Mouse (Mus musculus): ENCODE measurements around the gene Itga9. TPM values are rescaled to one million over a fixed set of nuclear protein-coding genes. Genes with fewer than 3 reads are reported as not detected.

Itga9 gene
- polyA plus RNA-seq, 1 experiment from 2014 or later, result 4.8 TPM

DNA sequence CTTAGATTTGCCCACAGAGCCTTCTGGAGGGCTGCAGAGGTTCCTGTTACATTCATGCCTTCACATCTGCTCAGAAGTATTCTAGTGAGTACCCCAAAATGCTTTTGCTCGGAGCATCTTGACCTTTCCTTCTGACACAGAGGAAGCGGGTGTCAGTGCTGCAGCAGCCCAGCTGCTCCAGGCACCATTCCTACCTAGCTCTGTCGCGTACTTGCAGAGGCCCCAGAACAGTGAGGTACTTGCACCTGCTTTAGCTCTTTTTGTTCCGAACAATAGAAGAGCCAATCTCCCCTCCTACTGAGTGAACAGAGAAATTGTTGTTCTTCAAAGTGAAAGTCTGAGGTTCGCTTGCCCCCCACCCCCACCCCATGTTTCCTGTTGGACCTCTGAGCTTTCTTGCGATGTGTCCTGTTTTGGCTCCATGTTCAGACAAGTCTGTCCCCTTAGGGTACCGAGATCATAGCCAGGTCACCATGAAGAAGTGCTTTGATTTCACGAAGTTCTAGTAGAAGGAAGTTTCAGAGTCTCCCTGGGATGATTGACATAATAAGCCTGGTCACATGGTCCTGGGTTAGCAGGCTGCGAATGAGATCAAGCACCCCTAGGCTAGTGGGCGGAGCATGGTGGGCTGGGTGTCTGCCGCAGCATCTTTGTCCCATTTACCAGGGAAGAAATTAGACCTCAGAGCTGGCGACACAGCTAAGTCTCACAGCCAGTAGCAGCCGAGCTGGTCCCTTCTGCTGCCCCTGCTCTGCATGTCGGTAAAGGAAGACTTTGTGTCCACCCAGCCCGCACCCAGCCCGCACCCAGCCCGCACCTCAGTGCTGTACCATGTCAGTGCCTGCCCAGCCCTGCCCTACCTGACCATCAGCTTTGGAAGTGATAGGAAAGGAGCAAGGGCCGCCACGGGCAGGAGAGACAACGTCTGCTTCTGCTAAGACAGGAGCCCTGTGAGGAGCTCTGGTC, 215.0 kb downstream of the Itga9 start:
- H3K4me2 ChIP-seq (ENCODE audit: low read depth, low read length), result no peak overlapping the region
- DNase-seq (no peak), ATAC-seq (no peak)
- H3K9me3 ChIP-seq (ENCODE audit: low read length), result no peaks in the 10 kb centered on the region
- no peak overlapping the region for H3K27ac ChIP-seq (ENCODE audit: low read depth)
- H3K4me1 ChIP-seq (ENCODE audit: insufficient read depth), result no peaks in the 10 kb centered on the region
- TF ChIP-seq EP300 (IDR thresholded peaks at IDR 0.05; ENCODE audit: low read depth), result no peak
- H3K36me3 ChIP-seq (replicated peaks; ENCODE audit: insufficient read depth, low read length), result no peaks in the 10 kb centered on the region
- H3K9ac ChIP-seq (replicated peaks), result no peak overlapping the region
- WGBS (ENCODE audit: insufficient replicate concordance), result 46% methylated on average over 21 of the region's 21 CpGs
- H3K4me3 ChIP-seq (ENCODE audit: low read depth, low read length), result no peak overlapping the region
- no peaks in the 10 kb centered on the region for H3K27me3 ChIP-seq (ENCODE audit: insufficient read depth, low read length)

DNA sequence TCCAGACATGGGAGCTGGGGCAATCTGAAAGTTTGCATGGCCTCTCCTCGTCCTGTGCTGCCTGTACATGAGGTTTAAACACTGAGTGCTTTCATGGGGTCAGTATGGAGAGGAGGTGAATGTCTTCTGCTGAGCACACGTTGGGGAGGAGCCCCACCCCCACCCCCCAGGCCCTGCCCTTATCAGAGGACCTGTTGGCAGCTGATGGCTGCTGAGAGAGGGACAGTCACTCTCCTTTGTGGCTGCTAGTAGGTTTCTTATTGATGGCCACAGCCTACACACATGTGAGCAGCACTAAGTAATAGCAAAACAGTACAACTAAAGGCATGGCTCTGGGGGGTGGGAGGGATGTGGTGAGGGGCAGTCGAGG, 215.7 kb downstream of the Itga9 start:
- H3K9ac ChIP-seq (replicated peaks), result no peak overlapping the region
- no peak overlapping the region for H3K4me2 ChIP-seq (ENCODE audit: low read depth, low read length)
- H3K4me1 ChIP-seq (ENCODE audit: insufficient read depth), result no peaks in the 10 kb centered on the region
- TF ChIP-seq EP300 (IDR thresholded peaks at IDR 0.05; ENCODE audit: low read depth), result no peak
- no peak for TF ChIP-seq CTCF (IDR thresholded peaks at IDR 0.05; ENCODE audit: low read depth)
- ATAC-seq (no peak), DNase-seq (no peak)
- WGBS (ENCODE audit: insufficient replicate concordance), result 43% methylated on average over 3 of the region's 3 CpGs
- no peak overlapping the region for H3K4me3 ChIP-seq (ENCODE audit: low read depth, low read length)
- no peaks in the 10 kb centered on the region for H3K27me3 ChIP-seq (ENCODE audit: insufficient read depth, low read length)
- H3K9me3 ChIP-seq (ENCODE audit: low read length), result no peaks in the 10 kb centered on the region
- no peak overlapping the region for H3K27ac ChIP-seq (ENCODE audit: low read depth)
- H3K36me3 ChIP-seq (replicated peaks; ENCODE audit: insufficient read depth, low read length), result no peaks in the 10 kb centered on the region

DNA sequence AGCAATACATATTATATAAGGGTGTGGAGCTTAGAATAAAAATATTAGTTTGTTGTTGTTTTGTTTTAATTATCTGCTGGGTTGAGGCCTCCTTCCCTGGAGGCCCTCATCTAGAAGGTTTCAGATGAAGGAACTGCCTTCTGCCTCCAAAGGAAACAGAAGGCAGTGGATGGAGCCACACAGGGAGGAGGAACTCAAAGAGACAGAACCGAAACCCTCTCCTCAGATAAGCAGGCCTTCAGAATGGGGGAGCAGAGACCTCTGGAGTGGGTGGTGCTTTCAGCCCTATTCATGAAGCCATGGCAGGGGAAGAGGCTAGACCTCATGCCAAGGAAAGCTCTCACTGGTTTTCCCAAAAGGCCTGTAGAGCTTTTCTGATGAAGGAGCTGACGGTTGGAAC, 216.1 kb downstream of the Itga9 start:
- Histone ChIP-seq H3K27ac (ENCODE audit: low read depth) (no peak overlapping the region), H3K9ac (replicated peaks) (no peak overlapping the region), H3K4me1 (ENCODE audit: insufficient read depth) (no peaks in the 10 kb centered on the region), H3K4me2 (ENCODE audit: low read depth, low read length) (no peak overlapping the region), H3K4me3 (ENCODE audit: low read depth, low read length) (no peak overlapping the region), H3K9me3 (ENCODE audit: low read length) (no peaks in the 10 kb centered on the region), H3K27me3 (ENCODE audit: insufficient read depth, low read length) (no peaks in the 10 kb centered on the region), H3K36me3 (replicated peaks; ENCODE audit: insufficient read depth, low read length) (no peaks in the 10 kb centered on the region)
- WGBS (ENCODE audit: insufficient replicate concordance), result 83% methylated on average over 2 of the region's 2 CpGs
- no peak for DNase-seq
- no peak for ATAC-seq
- no peak for TF ChIP-seq CTCF (IDR thresholded peaks at IDR 0.05; ENCODE audit: low read depth)
- no peak for TF ChIP-seq EP300 (IDR thresholded peaks at IDR 0.05; ENCODE audit: low read depth)

DNA sequence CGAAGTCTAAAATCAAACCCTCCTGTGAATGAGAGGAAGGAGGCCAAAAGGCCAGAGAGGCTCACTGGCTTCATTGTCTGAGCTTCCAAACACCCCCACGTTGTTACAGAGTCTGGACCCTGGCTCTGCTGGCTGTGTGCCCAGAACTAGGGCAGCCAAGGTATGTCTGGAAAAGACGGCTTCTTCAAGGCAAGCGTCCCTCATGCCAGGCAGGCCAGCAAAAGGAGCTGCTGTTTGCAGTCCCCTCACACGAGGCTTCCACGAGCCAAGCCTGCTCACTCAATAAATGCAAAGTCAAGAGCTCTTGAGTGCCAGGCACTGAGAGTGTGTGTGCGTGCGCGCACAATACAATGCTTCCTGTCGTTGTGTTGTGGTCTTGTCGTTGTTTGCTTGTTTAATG, 224.6 kb downstream of the Itga9 start:
- Histone ChIP-seq H3K4me1 (ENCODE audit: insufficient read depth) (no peaks in the 10 kb centered on the region), H3K4me3 (ENCODE audit: low read depth, low read length) (no peak overlapping the region), H3K4me2 (ENCODE audit: low read depth, low read length) (no peak overlapping the region), H3K9me3 (ENCODE audit: low read length) (no peaks in the 10 kb centered on the region), H3K36me3 (replicated peaks; ENCODE audit: insufficient read depth, low read length) (no peaks in the 10 kb centered on the region), H3K27me3 (ENCODE audit: insufficient read depth, low read length) (no peaks in the 10 kb centered on the region), H3K27ac (ENCODE audit: low read depth) (no peak overlapping the region), H3K9ac (replicated peaks) (no peak overlapping the region)
- TF ChIP-seq CTCF (IDR thresholded peaks at IDR 0.05; ENCODE audit: low read depth) (no peak), EP300 (IDR thresholded peaks at IDR 0.05; ENCODE audit: low read depth) (no peak)
- ATAC-seq (no peak), DNase-seq (peak; percentile 19)
- WGBS (ENCODE audit: insufficient replicate concordance), result 54% methylated on average over 11 of the region's 11 CpGs

DNA sequence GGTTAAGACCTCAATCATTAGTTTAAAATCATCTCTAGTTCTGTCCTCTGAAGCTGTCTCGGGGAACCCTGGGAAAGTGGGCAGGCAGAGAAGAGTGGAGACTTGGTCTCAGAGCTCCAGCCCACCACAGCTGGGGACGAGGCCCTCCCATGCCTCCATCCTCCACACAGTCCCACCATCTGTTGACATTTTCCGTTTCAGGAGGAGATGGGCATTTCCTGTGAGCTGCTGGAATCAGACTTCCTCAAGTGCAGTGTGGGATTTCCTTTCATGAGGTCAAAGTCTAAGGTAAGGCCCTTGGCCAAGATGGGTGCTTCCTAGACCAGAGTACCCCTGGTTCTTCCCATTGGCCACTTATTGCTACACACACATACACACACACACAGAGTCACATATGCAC, 226.0 kb downstream of the Itga9 start:
- no peaks in the 10 kb centered on the region for H3K27me3 ChIP-seq (ENCODE audit: insufficient read depth, low read length)
- 50% methylated on average over 3 of the region's 3 CpGs for WGBS (ENCODE audit: insufficient replicate concordance)
- ATAC-seq (no peak), DNase-seq (no peak)
- no peak overlapping the region for H3K4me3 ChIP-seq (ENCODE audit: low read depth, low read length)
- H3K9me3 ChIP-seq (ENCODE audit: low read length), result no peaks in the 10 kb centered on the region
- H3K4me1 ChIP-seq (ENCODE audit: insufficient read depth), result no peaks in the 10 kb centered on the region
- no peak for TF ChIP-seq EP300 (IDR thresholded peaks at IDR 0.05; ENCODE audit: low read depth)
- no peak for TF ChIP-seq CTCF (IDR thresholded peaks at IDR 0.05; ENCODE audit: low read depth)
- H3K4me2 ChIP-seq (ENCODE audit: low read depth, low read length), result no peak overlapping the region
- no peak overlapping the region for H3K9ac ChIP-seq (replicated peaks)
- no peak overlapping the region for H3K27ac ChIP-seq (ENCODE audit: low read depth)
- H3K36me3 ChIP-seq (replicated peaks; ENCODE audit: insufficient read depth, low read length), result no peaks in the 10 kb centered on the region

DNA sequence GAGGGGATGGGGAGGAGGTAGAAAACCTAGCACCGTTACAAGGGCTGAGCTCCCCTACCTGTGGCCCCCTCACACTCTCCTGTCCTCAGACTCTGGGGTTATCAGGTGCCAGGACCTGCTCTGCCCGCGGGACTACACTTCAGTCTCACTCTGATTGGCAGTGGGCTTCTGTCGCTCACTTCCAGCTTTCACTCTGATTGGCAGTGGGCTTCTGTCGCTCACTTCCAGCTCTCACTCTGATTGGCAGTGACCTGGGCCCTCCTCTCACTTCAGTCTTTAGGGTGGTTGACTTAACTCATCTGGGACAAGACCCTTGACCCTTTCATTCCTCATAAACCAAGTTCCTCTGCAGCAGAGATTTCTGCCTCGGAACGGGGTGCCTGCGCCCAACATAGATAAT, 226.9 kb downstream of the Itga9 start:
- no peak for ATAC-seq

More for the DNA sequence above, 226.9 kb downstream of the Itga9 start:
- no peak overlapping the region for H3K4me3 ChIP-seq (ENCODE audit: low read depth, low read length)
- WGBS (ENCODE audit: insufficient replicate concordance), result 72% methylated on average over 8 of the region's 8 CpGs
- H3K36me3 ChIP-seq (replicated peaks; ENCODE audit: insufficient read depth, low read length), result no peaks in the 10 kb centered on the region
- TF ChIP-seq CTCF (IDR thresholded peaks at IDR 0.05; ENCODE audit: low read depth) (no peak), EP300 (IDR thresholded peaks at IDR 0.05; ENCODE audit: low read depth) (no peak)
- H3K9me3 ChIP-seq (ENCODE audit: low read length), result no peaks in the 10 kb centered on the region
- no peaks in the 10 kb centered on the region for H3K27me3 ChIP-seq (ENCODE audit: insufficient read depth, low read length)
- H3K4me2 ChIP-seq (ENCODE audit: low read depth, low read length), result no peak overlapping the region
- H3K9ac ChIP-seq (replicated peaks), result no peak overlapping the region
- no peaks in the 10 kb centered on the region for H3K4me1 ChIP-seq (ENCODE audit: insufficient read depth)
- H3K27ac ChIP-seq (ENCODE audit: low read depth), result no peak overlapping the region
- DNase-seq, result no peak

Measured in liver, postnatal 0 days (tissue).